Mouse (Mus musculus) spleen, embryonic (tissue): ENCODE results near the gene Asl.
"Not testable (repeated sequence)": the region's sequence is repeated elsewhere in the genome, so short reads cannot be mapped to it uniquely, and the experiment has no call there.

Experiments used
- CTCF ChIA-PET: fragments of 350-600 bp; sonication (Branson Sonifier 250); formaldehyde crosslinking; loops from one replicate; lab custom pipeline; 2022; lab: Charles Lee

Gene Asl

DNA sequence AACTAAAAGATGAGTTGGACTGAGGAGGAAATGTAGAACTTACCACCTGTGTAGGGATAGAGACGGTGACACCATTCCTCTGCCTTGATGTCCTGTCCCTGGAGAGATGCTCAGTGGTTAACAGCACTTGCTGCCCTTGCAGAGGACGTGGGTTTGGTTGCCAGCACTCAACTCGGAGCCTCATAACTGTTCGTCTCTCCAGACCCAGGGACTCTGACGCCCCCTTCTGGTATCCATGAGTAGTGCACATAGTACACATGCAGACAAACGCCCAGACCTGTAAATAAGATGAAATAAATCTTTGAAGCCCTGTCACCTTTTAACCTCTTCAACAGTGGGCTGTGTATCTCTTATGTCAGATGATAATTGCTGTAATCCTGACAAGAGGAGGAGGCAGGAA, 18.0 kb upstream of the Asl start:
- CTCF ChIA-PET, result no interaction called here

DNA sequence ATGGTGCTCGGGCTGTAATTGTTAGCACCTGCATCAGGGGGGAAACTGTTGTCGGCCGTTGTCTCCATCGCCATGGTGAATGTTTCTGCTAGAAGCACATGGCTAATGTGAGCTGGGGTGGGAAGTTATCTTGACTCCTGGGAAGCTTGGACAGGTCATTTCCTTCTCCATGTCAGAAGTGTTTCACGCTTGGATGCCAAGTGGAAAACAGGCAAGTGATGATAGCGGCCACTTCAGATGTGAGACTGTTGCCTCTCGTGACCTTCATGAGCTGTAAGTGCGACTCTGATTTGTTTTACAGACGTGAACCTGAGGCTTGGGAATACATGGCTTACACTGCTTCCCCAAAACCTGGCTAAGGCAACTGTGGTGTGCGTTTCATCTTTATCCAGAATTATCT, 17.5 kb upstream of the Asl start:
- CTCF ChIA-PET, result no interaction called here

DNA sequence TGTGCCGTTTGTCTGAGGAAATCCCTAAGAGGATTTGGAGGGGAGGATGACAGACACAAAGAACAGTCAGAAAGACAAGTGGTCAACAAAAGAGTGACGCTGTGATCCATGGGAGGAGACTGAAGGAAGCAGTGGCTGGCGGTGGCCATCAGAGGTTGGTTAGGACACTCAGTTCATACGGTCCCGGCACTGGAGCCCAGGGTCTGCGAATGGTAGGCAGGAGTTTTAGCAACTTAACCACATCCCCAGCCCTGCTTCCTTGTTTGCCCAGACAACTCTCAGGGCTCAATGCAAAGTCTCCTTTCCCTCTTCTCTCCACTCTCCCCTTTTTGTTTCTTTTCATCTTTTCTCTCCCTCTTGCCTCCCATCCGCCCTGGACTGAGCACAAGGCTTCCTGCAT, 17.1 kb upstream of the Asl start:
- CTCF ChIA-PET, result no interaction called here

DNA sequence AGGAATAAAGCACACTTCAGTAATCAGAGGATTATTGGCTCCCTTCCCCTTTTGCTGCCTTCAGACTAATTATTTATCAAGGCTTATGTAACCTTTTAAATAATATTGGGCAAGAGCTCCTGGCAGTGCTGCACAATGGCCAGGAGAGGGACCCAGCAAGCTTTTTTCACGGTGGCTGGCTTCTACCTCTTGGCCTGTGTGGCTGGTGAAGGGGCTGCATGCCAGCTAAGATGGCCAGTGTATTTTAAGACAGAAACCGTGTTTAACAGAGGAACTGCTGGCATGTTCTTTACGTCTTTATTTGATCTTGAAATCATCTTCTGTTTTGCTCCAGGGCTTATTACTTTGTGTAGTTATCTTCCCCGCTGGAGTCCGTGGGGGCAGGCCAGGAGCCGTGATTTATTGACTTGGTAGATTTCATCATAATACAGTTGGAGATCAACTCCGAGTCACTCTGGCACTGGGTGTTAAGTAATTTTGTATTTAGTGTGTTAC, 15.2 kb upstream of the Asl start:
- CTCF ChIA-PET, result interaction anchor here (0.5 to 1.1 kb wide), 5 partner anchors 11 to 212 kb away, joined by 3 to 5 read pairs (median 4); no protein-coding TSS in a partner anchor

DNA sequence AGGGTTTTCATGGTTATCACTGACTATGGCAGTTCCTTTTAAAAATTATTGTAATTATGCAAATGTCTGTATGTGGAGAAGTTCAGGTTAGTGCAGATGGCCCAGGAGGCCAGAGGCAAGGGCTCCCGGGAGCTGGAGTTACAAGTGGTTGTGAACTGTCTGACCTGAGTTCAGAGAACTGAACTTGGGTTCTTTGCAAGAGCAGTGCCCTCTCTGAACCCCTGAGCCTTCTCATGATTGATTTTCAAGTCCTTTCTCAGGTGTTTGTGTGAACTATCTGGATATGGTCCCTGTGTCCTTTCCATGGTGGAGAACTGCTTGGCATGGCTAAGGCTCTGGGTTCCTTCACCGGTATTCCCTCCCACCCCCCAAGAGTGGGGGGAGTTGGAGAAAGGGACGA, 14.7 kb upstream of the Asl start:
- CTCF ChIA-PET, result interaction anchor here (0.6 to 0.7 kb wide), 2 partner anchors 110 to 150 kb away, joined by 3 to 4 read pairs; no protein-coding TSS in a partner anchor

DNA sequence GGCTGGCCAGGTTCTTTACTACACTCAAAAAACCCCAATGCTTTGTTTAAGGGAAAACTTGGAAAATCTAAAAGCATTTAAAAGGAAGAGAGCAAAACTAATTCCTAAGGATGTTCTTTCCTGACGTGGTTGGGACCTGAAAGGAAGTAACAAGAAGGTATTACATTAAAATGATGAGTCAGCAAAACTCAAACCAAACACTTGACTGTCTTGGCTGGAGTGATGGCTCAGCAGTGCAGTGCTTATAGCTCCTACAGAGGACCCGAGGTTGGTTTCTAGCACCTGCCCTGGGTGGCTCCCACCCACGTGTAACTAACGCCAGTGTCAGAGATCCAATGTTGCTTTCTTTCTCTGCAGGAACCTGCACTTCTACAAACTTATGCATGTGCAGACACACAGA, 12.2 kb upstream of the Asl start:
- CTCF ChIA-PET, result interaction anchor here (1.1 kb wide), 1 partner anchor 11 kb away, joined by 4 read pairs; no protein-coding TSS in a partner anchor

DNA sequence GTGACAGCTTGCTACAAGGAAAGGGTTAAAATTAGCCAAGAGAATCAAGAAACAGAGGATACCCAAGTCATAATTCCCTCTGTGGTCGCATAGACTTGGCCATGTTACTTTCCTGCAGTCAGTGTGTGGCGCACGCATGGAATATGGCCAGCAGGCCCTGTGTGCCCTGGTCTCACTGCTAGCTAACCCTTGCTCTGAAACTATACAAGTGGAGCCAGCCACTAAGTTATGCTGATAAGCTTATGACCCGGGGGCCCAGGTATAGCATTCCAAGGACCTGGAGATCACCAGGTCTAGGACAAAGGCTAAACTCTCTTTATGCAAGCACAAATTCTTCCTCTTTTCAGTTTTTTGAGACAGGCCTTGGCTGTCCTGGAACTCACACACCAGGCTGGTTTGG, 11.8 kb upstream of the Asl start:
- CTCF ChIA-PET, result no interaction called here

DNA sequence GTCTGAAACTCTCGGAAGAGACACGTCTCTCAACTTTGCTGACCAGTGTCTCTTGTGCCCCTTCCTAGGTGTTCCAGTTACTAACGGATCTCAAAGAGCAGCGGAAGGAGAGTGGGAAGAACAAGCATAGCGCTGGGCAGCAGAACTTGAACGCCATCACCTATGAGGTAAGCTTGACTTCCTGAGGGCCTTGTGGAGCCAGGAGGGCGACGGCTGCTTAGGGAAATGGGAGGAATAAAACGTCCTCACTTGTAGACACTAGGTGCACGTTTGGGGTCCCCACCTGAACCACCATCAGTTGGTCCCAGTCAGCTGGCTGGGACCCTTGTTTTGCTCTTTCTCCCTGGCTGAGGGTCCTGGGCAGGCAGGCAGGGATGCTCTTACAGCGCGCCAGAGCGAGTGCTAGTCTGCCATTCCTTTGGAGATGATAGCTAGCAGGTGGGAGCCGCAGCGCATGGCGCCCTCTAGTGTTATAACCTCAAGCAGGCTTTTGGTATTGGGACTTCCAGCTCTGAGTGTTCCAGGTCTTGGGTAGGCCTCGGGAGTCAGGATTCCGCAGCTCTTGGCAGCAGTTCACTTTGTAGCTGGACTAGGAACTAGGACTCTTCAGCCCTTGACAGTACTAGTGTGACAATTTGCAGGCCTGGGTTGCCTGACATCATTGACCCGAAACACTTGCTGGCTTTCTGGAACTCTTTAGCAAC, 8.9 kb upstream of the Asl start:
- CTCF ChIA-PET, result interaction anchor here (0.6 to 0.8 kb wide), 2 partner anchors 14 to 103 kb away, joined by 3 to 4 read pairs; no protein-coding TSS in a partner anchor

DNA sequence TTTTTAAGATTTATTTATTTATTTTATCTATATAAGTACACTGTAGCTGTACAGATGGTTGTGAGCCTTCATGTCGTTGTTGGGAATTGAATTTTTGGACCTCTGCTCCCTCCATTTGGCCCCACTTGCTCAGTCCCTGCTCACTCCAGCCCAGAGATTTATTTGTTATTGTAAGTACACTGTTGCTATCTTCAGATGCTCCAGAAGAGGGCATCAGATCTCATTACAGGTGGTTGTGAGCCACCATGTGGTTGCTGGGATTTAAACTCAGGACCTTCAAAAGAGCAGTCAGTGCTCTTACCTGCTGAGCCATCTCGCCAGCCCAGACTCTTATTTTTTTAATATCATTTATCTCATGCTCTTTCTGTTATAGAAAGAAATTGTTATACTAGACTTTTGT, 7.3 kb upstream of the Asl start:
- CTCF ChIA-PET, result not testable (repeated sequence)

DNA sequence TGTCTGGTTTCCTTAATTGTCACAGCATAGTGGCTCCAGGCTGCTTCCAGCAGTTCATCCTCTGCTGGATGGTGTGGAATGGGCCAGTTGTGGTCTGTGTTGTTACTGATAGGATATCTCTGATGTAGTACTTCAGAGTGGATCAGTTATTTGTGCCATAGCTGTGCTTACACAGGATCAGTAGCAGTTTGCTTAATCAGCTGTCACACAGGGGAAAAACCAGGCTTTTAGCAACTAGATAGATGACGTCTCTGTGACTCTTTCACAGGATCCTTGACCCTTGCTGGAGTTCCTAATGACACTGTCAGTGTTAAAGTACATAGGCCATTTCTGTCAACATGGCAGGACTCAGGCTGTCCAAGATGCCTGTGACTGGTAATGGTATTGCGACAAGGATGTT, 4.8 kb upstream of the Asl start:
- CTCF ChIA-PET, result no interaction called here

DNA sequence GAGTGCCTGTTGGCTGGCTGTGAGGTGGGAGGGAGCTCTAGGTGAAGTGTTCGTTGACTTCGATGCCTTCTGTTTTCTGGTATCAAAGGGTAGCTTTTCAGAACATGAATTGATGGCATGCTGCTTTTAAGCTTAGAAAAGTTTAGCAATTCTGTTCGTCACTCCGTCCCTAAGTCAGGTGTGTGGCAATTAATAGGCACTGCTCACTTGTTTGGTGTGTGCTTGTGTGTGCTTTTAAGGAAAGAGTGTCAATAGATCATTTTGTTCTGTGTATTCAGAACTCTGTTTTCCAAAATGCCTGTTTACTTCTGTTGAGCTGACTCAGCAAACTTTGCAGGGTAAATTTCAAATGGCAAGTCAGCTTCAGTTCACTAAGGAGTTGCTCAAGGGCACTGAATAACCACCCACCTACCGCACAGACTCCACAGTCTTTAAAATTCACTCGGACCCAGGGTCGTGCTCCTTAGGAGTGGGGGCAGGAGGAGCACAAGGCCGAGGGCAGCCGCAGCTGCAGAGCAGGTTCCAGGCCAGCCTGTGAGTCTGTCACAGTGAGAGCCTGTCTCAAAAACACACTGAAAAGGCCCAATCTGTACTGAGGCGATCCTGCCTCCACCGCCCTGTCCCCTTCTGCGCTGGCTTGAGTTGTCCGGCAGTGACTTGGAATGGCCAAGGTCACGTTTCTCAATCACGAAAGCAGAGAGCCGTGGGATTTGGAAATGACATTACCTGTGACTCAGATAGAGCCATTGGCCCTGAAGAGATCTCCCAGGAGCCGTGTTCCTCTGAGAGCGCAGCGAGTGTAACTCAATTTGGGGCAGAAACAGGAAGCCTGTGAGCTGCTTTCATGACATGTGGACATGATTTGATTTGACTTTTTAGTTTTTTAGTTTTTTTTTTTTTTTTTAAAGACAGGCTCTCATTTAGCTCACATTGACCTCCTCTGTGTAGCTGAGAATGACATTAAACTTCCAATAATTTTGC, 2.7 kb upstream of the Asl start:
- CTCF ChIA-PET, result interaction anchor here (0.7 to 1.5 kb wide), 2 partner anchors 10 to 82 kb away, joined by 4 to 5 read pairs; no protein-coding TSS in a partner anchor

DNA sequence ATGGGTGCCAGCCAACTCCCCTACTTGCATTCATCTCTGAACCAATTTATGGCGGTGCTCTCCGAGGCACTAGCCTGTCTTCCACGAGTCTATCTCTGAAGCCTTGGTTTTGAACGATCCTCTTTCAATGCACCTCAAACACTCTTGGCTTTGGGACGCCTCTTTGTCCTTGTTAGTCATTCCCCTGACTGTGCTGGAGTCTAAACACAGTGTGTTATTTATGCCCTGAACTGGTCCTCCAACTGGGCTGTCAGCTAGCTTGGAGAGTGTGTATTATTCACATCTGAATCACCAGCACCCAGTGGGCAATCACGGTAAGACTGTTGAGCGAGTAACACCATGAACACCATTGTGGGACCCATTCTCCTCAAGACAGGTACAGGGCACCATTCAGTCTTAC, 1.4 kb downstream of the Asl start:
- CTCF ChIA-PET, result no interaction called here

DNA sequence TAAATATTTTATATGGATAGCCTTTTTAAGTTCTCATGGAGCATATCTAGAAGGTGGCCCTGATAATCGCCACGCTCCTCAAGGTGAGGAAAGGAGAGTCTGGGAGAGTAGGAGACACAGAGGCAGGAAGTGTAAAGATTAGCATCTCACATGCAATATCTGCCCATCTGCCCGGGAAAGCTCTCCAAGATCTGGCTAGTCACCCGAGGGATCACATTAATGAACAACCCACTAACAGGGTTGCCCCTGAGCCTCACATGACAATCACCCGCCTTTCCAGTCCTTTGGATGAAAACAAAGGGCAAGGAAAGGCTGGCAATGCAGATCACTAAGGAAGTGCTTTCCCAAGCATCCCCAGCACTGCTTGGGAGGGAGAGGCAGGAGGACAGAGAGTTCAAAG, 1.9 kb downstream of the Asl start:
- CTCF ChIA-PET, result interaction anchor here (0.8 kb wide), 1 partner anchor 146 kb away, joined by 4 read pairs; no protein-coding TSS in a partner anchor

DNA sequence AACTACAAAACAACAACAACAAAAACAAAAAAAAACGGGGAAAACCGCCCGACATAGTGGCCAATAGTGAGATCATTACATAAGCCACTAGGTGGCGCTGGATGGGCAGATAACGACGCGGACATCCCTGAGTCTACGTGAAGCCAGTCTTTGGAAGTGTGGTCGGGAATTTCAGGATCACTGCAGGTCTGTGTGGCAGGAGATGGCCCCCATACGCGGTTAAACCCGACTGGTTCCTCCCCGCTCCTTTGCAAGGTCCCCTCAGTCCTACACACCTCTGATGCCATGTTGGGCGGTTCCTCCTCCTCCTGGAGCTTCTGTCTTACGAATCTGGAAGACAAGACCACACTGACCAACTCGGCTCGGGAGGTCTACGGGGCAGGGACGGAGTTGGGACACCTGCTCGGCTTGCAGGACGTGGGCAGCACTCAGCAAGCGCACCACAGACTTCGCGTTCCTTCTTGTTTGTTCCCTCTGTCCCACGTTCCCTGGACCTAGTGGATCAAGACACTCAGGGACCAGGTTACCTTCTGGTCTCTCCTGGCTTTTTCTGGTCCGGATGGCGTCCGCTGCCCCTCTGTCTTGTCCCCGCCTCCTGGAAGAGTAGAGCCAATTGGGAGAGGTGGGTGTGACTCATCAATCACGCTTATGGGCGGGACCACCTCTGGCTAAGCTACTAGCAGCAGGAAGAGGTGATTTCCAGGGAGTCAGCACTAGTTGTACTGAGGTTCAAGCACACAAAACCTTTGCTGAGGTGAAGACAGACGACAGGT, 5.1 kb downstream of the Asl start:
- CTCF ChIA-PET, result interaction anchor here (0.6 to 2.9 kb wide), 7 partner anchors 12 to 146 kb away, joined by 3 to 11 read pairs (median 3); no protein-coding TSS in a partner anchor

DNA sequence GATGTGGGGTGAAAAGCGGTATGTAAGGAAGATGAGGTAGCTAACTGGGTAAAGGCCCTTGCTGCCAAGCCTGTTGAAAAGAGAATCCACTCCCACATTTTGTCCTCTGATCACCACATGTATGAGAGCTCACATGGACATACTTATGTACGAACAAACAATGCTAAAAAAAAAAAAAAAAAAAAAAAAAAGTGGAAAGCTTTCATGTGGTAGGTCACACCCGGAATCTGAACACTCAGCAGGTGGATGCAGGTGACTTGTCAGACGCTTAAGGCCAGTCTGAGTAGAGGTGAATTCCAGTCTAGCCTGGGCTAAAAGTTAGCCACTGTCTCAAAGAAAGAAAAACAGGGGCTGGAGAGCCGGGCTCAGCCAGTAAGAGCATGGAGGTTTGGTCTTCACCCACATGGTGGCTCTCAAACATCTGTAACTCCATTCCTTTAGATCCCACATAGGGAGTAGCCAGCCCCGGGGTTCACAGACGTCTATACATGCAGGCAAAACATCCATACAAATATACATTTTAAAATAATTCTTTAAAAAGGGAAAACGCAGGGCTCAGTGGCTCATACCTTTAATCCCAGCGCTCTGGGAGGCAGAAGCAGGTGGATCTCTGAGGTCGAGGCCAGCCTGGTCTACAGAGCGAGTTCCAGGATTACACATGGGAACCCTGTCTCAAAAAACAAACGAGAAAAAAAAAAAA, 5.8 kb downstream of the Asl start:
- CTCF ChIA-PET, result interaction anchor here (0.8 to 2.9 kb wide), 5 partner anchors 12 to 146 kb away, joined by 3 to 11 read pairs (median 4); no protein-coding TSS in a partner anchor

DNA sequence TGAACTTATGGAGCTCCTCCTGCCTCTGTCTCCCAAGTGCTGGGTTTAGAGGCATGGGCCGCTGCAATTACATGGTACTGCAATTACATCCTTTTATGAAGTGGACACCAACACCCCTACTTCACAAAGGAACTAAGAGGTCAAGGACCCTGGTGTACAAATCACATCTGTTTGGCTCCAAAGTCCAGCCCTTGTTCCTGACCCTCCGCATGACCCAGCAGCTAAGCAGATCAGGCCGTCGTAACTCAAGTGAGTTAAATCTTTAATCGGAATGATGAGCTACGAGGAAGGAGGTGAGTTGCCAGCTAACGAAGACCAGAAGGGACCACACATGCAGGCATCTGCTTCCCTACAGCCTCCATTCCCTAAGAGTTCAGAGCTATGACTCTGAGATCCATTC, 6.7 kb downstream of the Asl start:
- CTCF ChIA-PET, result interaction anchor here (2.9 kb wide), 1 partner anchor 117 kb away, joined by 11 read pairs; no protein-coding TSS in a partner anchor

DNA sequence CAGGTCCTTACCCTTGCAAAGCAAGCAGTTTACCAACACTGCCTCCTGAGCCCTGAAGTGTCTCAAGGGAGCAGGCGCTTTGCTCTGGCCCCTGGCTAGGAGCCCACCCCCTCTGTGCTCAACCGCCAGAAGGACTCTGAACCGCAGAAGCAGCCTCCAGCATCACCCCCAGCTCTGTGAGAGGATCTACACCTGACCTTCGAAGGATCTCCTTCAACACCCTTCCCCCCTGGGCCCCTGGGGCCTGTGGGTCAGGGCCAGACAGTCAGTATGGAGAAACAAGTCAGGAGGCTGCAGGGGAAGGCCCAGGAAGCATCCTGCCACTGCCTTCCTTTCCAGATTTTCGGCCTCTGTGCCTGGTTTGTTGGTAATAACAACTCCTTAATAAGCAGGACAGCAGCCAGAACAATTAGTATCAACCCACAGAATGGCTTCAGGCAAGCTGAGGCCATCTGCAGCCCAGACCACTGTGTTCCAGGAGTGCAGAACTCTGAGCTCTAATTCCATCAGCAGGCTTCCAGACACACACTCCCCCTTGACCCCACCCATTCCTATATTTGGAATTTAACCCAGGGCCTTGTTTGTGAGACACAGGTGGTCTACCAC, 7.6 kb downstream of the Asl start:
- CTCF ChIA-PET, result interaction anchor here (0.6 to 2.9 kb wide), 3 partner anchors 9 to 141 kb away, joined by 5 to 19 read pairs (median 11); no protein-coding TSS in a partner anchor

DNA sequence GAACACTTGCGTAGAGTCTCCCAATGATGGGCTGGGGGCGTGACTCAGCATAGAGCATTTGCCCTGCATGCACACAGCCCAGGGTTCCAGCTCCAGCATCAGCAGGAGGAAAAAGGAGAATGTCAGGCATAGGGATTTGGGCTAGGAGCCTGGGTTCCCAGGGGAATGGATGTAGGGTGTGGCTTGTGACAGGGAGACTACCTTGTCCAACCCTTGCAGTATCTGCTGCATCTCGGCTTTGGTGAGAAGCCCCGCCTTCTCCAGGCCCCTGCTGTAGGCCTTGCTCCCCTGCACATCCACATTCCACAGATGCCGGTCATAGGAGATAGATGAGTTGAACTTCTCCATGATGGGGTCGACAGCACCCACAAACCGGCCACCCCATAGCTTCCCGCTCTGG, 9.6 kb downstream of the Asl start:
- CTCF ChIA-PET, result no interaction called here

DNA sequence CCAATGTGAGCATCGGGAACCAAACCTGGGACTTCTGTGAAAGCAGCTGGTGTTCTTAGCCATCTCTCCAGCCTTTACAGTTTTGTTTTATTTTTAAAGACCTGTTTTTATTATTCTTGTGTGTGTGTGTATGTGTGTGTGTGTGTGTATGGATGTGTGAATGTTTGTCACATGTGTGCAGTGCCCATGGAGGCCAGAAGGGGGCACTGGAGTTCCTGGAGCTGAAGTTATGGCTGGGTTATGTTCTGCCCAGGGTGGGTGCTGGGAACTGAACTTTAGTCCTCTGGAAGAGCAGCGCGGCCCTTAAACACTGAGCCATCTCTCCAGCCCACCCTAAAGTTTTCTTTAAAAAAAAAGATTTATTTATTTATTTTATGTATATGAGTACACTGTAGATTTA, 13.9 kb downstream of the Asl start:
- CTCF ChIA-PET, result no interaction called here

DNA sequence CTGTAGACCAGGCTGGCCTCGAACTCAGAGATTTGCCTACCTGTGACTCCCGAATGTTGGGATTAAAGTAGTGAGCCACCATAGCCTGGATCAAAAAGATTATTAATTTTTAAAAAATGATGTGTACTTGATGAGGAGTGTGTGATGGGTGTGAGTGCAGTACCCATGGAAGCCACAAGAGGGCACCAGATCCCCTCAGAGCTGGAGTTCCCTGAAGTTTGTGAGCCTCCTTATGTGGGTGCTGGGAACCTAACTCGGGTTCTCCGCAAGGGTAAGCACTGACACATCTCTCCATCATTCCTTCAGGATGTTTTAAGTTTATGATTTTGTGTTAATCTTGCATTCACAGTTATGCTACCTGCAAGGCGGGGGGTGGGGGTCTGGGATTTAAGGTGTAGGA, 18.1 kb downstream of the Asl start:
- CTCF ChIA-PET, result interaction anchor here (0.6 to 1.3 kb wide), 2 partner anchors 13 to 74 kb away, joined by 3 to 4 read pairs; no protein-coding TSS in a partner anchor
